Mouse (Mus musculus): ENCODE measurements at regions not wholly inside any gene's neighbourhood (a gene's known extent, or its start where the extent isn't known, plus 50 kb on each side); places are given as distances from the start of the nearest gene placed in this dataset.

DNA sequence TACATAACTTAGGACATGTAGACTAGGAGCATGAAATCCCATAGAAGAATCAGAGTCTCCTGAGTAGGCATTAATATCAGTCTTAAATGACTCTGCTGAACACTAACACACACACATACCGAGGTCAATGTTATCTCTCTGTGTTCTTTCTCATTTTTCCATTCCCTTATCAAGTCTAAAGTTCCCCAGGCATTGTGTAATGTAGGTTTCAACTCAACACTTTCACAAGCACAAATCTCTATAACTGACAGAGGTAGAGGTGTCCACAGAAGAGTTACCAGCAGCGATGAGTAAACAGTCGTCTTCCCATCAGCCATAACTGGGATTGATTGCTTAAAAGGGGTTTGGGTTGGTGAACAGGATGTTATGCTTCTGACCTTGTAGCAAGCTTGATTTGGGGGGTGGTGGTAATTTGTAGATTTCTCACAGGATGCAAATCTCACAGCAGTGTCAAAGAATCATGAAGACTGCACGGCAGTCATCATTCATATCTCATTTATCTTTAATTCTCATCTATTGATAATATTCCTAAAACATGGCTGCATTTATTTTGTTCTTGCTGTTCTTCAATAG is 187.4 kb upstream of the Rasa1 start:
- Histone ChIP-seq H3K4me1 (ENCODE audit: control insufficient read depth, insufficient read depth, insufficient read length, low read length) (no peaks in the 10 kb centered on the region), H3K27ac (replicated peaks; ENCODE audit: low read depth, low read length) (no peak overlapping the region), H3K4me3 (ENCODE audit: insufficient read depth, low read depth, low read length) (no peak overlapping the region)

DNA sequence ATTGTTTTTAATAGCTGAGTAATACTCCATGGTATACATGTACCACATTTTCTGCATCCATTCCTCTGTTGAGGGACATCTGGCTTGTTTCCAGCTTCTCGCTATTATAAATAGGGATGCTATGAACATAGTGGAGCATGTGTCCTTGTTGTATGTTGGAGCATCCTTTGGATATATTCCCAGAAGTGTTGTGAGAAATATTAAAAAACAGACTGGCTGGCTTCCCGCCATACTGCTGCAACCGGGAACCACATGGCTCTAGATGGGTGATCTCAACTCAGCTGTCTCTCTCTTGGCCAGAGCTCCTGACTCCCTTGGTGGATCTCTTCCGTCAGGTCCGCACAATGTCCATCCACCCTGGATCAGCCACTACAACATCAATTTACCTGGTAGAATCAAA is 182.4 kb upstream of the Rasa1 start:
- Histone ChIP-seq H3K4me1 (ENCODE audit: control insufficient read depth, insufficient read depth, insufficient read length, low read length) (no peaks in the 10 kb centered on the region), H3K27ac (replicated peaks; ENCODE audit: low read depth, low read length) (no peak overlapping the region), H3K4me3 (ENCODE audit: insufficient read depth, low read depth, low read length) (no peak overlapping the region)

DNA sequence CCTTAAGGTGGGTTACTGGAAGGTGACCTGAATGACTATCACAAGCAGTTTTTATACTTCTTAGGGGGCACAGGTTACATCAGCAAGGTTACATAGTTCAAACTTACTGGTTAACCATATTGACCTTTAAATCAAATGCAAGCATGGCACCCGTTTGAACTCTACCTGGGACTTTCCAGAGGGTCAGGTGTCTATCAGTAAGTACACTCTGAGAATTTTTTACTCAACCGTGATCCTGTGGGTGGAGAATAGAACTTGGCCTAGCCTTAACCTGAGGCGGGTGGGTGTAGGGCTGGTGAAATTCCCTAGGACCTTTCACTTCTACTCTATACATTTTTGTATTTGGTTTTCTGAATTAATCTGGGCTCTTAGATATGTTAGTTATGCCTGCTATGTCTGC is 170.5 kb upstream of the Rasa1 start:
- Histone ChIP-seq H3K4me3 (ENCODE audit: insufficient read depth, low read depth, low read length) (no peak overlapping the region), H3K27ac (replicated peaks; ENCODE audit: low read depth, low read length) (no peak overlapping the region), H3K4me1 (ENCODE audit: control insufficient read depth, insufficient read depth, insufficient read length, low read length) (no peaks in the 10 kb centered on the region)

DNA sequence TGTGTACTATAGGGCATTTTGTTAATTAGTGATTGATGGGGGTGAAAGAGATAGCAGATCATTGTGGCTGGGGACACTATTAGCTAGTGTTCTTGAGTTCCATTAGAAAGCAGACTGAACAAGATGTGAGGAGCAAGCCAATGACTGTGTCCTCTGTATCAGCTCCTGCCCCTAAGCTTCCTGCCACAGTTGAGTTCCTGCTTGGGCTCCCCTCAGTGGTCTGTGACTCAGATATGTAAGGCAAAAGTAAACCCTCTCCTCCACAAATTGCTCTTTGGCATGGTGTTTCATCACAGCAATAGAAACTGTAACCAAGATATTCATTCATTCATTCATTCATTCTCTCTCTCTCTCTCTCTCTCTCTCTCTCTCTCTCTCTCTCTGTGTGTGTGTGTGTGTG is 169.7 kb upstream of the Rasa1 start:
- H3K4me3 ChIP-seq (ENCODE audit: insufficient read depth, low read depth, low read length), result no peak overlapping the region
- H3K27ac ChIP-seq (replicated peaks; ENCODE audit: low read depth, low read length), result no peak overlapping the region
- no peaks in the 10 kb centered on the region for H3K4me1 ChIP-seq (ENCODE audit: control insufficient read depth, insufficient read depth, insufficient read length, low read length)

DNA sequence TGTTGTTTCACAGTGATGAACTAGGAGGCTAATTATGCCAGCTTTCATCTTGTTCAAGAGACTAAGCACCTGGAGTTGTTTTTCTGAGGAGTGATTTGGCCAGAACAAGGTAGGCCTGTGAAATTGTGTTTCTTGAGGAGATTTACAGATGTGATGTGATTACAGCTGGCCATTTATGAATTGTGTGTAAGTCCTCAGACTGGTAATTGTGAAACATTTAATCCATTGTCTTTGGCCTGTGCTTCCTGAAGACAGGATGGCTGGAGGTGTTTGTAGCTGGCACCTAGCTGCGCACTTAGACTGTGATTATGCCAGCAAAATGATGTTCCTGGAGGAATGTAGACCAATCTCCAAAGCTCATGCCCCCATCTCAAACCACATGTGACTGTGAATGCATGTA is 150.7 kb upstream of the Rasa1 start:
- no peaks in the 10 kb centered on the region for H3K4me1 ChIP-seq (ENCODE audit: control insufficient read depth, insufficient read depth, insufficient read length, low read length)
- no peak overlapping the region for H3K27ac ChIP-seq (replicated peaks; ENCODE audit: low read depth, low read length)
- H3K4me3 ChIP-seq (ENCODE audit: insufficient read depth, low read depth, low read length), result no peak overlapping the region

DNA sequence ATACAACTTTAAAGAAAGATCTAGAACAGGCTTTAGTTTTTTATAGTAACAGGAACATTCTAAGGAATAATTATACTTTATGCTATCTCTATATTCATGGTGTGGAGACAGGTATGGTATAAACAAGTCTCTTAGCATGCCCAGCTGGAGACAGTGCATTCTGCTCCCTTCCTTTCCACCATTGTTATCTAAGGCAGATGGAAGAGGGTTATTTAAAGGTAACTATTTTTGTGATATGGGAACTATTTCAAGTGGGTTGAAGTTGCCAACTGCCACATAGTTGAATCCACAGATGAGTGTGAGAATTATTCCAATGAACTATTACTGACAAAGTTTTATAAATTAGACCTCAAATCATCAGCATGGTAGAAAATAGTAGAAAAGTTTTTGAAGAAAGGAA is 148.9 kb upstream of the Rasa1 start:
- H3K4me1 ChIP-seq (ENCODE audit: control insufficient read depth, insufficient read depth, insufficient read length, low read length), result no peaks in the 10 kb centered on the region
- no peak overlapping the region for H3K4me3 ChIP-seq (ENCODE audit: insufficient read depth, low read depth, low read length)
- no peak overlapping the region for H3K27ac ChIP-seq (replicated peaks; ENCODE audit: low read depth, low read length)

DNA sequence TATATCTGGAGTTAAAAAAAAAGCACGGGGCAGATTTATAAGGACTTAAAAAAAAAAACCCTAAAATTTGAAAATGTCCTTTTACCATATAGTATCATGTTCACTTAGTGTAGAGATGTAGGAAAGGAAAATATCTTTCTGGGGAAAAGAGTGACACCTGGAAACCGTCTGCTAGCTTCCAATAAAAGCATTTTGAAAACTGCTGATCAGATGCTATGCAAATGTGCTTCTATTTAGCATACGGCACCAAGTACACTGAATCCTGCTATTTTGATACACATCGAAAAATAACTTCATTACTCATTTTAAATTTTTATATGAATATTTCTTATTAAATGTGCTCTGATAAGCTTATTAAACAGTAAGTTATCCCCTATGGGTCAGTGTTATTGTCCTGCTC is 148.1 kb upstream of the Rasa1 start:
- H3K4me1 ChIP-seq (ENCODE audit: control insufficient read depth, insufficient read depth, insufficient read length, low read length), result no peaks in the 10 kb centered on the region
- H3K27ac ChIP-seq (replicated peaks; ENCODE audit: low read depth, low read length), result no peak overlapping the region
- H3K4me3 ChIP-seq (ENCODE audit: insufficient read depth, low read depth, low read length), result no peak overlapping the region

DNA sequence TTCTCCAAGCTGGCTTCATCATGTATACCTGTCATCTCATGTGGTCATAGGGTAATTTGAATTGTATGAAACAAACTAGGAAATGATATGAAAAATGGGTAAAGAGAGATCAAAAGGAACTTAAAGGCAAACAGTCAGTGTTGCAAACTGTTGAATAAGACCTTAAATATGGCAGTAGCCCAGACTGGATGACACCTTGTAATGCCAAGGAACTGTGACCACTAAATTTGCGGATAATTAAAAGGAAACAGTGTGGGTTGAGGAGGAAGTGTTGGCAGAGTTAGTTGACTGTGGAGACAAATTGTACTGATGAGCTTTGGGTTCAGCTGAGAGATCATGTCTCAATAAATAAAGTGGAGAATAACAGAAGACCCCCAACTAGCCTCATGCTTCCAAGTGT is 147.3 kb upstream of the Rasa1 start:
- H3K27ac ChIP-seq (replicated peaks; ENCODE audit: low read depth, low read length), result no peak overlapping the region
- H3K4me3 ChIP-seq (ENCODE audit: insufficient read depth, low read depth, low read length), result no peak overlapping the region
- H3K4me1 ChIP-seq (ENCODE audit: control insufficient read depth, insufficient read depth, insufficient read length, low read length), result no peaks in the 10 kb centered on the region

DNA sequence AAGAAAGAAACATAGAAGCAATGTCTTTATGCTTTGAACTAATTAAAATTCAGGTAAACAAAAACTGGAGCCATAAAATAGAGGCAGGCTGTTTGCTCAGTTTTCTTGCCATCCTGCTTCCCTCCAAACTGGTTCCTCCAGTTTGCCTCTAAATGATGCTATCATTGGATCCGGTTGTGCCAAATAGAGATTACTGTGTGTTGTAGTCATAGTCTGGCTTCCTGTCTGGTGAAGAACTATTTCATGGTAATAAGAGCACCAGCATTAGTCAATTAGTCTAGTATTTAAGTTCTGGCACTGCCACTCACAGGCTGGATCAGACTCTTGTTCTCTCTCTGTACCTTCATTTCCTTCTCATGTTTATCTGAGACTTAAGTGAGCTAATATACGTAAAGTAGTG is 141.9 kb upstream of the Rasa1 start:
- Histone ChIP-seq H3K4me3 (ENCODE audit: insufficient read depth, low read depth, low read length) (no peak overlapping the region), H3K4me1 (ENCODE audit: control insufficient read depth, insufficient read depth, insufficient read length, low read length) (no peaks in the 10 kb centered on the region), H3K27ac (replicated peaks; ENCODE audit: low read depth, low read length) (no peak overlapping the region)

DNA sequence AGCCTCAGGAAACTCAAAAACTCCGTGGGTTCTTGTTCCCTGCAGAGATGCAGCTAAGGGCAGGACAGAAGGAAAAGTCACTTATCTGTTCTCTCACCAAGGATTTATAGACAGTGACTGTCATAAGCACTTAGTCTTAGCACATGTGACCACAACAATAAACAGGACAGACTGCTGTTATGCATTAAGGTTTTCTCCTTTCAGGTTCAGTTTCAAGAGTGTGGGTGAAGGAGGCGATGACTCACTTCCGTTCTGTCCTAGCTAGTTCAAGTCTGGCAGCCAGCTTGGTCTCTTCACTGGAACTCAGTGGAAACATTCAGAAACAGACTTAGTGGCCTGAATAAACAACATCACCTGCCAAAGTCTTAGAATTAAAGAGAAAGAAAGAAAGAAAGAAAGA is 141.1 kb upstream of the Rasa1 start:
- no peaks in the 10 kb centered on the region for H3K4me1 ChIP-seq (ENCODE audit: control insufficient read depth, insufficient read depth, insufficient read length, low read length)
- no peak overlapping the region for H3K27ac ChIP-seq (replicated peaks; ENCODE audit: low read depth, low read length)
- no peak overlapping the region for H3K4me3 ChIP-seq (ENCODE audit: insufficient read depth, low read depth, low read length)

DNA sequence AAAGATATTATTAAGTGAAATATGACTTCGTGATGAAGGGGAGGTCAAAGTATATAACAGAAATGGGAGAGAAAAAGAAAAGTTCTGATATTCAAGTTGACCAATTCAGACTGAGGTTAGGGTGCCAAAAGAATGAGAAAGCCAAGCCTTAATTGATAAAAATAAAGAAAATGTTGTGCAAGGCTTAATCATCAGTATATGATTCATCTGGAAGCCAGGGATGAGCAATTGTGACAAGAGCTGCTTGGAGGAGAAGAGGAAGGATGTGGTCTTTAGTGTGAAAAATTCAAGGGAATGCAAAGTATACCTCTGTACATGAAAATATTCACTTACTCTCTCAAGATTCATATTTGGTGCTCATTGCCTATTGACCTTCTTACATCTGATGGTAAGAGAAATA is 129.7 kb upstream of the Rasa1 start:
- no peak overlapping the region for H3K27ac ChIP-seq (replicated peaks; ENCODE audit: low read depth, low read length)
- no peaks in the 10 kb centered on the region for H3K4me1 ChIP-seq (ENCODE audit: control insufficient read depth, insufficient read depth, insufficient read length, low read length)
- H3K4me3 ChIP-seq (ENCODE audit: insufficient read depth, low read depth, low read length), result no peak overlapping the region

DNA sequence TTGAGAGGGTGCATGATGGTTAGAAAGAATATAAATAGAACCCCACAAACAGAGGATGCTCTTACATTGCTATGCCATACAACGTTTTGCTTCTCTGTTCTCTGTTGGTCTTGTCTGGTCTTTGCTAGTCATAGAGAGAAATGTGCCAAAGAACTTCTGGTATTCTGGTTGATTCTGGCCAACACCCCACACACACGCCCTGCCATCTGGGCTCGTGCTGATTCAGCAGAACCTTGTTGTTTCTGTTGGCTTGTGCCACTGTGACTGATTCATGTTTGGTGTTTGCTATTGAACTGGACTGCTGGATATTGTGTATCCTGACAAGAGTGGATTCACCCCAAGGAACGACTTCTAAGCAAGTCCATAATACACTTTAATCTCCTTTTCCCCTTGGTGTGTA is 126.0 kb upstream of the Rasa1 start:
- H3K27ac ChIP-seq (replicated peaks; ENCODE audit: low read depth, low read length), result no peak overlapping the region
- H3K4me1 ChIP-seq (ENCODE audit: control insufficient read depth, insufficient read depth, insufficient read length, low read length), result no peaks in the 10 kb centered on the region
- no peak overlapping the region for H3K4me3 ChIP-seq (ENCODE audit: insufficient read depth, low read depth, low read length)

DNA sequence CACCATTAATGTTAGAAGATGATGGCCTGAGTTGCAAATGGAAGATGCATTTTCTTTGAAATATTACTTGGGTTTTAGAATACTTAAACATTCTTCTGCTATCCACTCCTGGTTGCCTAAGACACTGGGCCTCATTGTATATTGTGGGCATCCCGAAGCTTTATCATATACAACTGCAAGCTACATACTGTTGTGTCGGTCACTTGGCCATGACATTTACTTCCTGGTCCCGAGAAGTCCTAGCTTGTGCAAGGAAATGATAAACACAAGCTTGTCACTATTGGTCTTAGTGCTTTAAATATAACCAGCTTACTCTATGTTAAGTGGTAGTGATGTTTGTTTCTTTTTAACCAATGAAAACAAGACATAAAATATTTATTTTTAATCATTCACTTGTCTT is 122.4 kb upstream of the Rasa1 start:
- H3K4me3 ChIP-seq (ENCODE audit: insufficient read depth, low read depth, low read length), result no peak overlapping the region
- H3K4me1 ChIP-seq (ENCODE audit: control insufficient read depth, insufficient read depth, insufficient read length, low read length), result no peaks in the 10 kb centered on the region
- H3K27ac ChIP-seq (replicated peaks; ENCODE audit: low read depth, low read length), result no peak overlapping the region

DNA sequence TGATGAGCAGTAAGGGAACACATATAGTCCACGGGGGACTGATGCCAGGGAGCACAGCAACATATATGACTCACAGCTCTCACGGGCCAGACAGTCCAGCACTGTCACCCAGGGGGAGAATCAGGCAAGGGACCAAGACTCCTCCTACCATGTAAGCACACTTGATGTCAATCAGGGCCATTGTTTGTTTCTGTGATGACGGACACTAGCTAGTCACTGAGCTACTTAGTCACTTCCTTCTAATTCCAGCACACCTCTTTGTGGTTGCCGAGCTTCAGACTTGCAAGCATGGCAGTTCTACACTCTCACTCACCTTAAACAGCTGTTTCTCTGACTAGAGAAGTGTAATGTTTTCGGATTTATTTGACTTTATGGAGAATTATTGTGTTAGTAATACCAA is 109.9 kb upstream of the Rasa1 start:
- Histone ChIP-seq H3K4me1 (ENCODE audit: control insufficient read depth, insufficient read depth, insufficient read length, low read length) (no peaks in the 10 kb centered on the region), H3K4me3 (ENCODE audit: insufficient read depth, low read depth, low read length) (no peak overlapping the region), H3K27ac (replicated peaks; ENCODE audit: low read depth, low read length) (no peak overlapping the region)

DNA sequence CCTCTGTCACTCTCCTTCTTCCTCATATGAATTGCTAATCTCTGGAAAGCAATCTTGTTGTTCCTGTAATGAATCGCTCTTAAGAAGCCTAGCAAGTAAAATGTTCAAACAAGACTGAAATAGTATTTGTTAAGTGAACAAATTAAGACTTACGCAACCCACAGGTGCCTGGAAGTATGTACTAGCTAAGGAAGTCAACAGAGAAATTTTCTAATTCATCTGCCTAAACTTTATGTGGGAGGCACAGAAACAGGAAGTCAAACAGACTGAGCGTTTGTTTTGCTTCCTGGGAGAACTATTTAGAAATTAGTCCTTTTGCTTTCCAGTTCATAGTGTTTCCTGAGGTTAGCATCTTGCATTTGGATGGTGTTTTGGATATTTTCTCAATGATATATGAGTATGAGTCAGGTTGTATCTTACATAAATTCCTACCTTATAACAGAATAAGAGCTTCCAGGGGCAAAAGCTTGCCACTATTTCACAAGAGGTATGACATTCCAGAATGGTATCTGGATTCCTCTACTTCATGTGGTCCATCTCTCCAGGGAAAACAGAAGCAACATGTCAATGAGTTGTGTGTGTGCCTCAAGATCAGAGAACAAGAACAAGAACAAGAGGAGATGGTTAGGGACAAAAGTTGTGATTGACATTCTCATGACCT is 87.5 kb upstream of the Rasa1 start:
- Histone ChIP-seq H3K4me1 (ENCODE audit: control insufficient read depth, insufficient read depth, insufficient read length, low read length) (no peaks in the 10 kb centered on the region), H3K4me3 (ENCODE audit: insufficient read depth, low read depth, low read length) (no peak overlapping the region), H3K27ac (replicated peaks; ENCODE audit: low read depth, low read length) (no peak overlapping the region)

DNA sequence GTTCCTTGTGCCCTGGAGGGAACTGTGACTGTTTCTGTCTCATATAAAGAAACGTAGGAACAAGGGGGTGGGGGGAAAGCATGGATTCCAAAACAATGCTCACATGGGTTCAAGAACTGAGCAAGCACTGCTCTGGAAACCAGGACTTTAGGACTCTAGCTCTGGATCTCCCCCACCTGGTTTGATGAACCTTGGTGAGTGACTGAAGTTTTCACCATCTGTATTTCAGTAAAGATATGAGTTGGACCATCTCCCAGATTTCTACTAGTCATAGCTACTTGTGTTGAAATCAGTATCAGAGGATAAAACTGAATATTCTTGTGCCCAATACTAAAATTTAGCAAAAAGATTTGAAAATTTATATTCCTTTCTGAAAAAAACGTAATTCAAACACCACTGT is 70.7 kb upstream of the Rasa1 start:
- Histone ChIP-seq H3K4me3 (ENCODE audit: insufficient read depth, low read depth, low read length) (no peak overlapping the region), H3K27ac (replicated peaks; ENCODE audit: low read depth, low read length) (no peak overlapping the region), H3K4me1 (ENCODE audit: control insufficient read depth, insufficient read depth, insufficient read length, low read length) (no peaks in the 10 kb centered on the region)
